Mouse (Mus musculus): ENCODE data around the gene Irf6.

GRCm38 (mm10) chr1:193159163-193159562 lies 6.3 kb downstream of the Irf6 start:
- TF ChIP-seq POLR2AphosphoS5 (IDR thresholded peaks at IDR 0.05; ENCODE audit: insufficient replicate concordance, low read depth, low read length) (no peak), GATA1 (IDR thresholded peaks at IDR 0.05; ENCODE audit: borderline replicate concordance, low read length) (no peak), CTCF (IDR thresholded peaks at IDR 0.05; ENCODE audit: low read depth, low read length) (no peak), TAL1 (conservative IDR thresholded peaks at IDR 0.05; ENCODE audit: low read depth, low read length) (no peak)

All from G1E (cell line).